Mouse (Mus musculus) bone marrow macrophage, adult 2 months (primary cell): ENCODE results near the gene Fam222b.

Experiments used
- CTCF ChIP-seq: IDR thresholded peaks from 2 replicates; pipeline ENCODE4 v1.5.1; 2012; ENCODE audit warnings: low read depth, mild to moderate bottlenecking, low read length, moderate library complexity
- POLR2A ChIP-seq: IDR thresholded peaks from 2 replicates; pipeline ENCODE4 v1.6.1; 2012; ENCODE audit warnings: mild to moderate bottlenecking, low read depth, low read length, borderline replicate concordance

DNA sequence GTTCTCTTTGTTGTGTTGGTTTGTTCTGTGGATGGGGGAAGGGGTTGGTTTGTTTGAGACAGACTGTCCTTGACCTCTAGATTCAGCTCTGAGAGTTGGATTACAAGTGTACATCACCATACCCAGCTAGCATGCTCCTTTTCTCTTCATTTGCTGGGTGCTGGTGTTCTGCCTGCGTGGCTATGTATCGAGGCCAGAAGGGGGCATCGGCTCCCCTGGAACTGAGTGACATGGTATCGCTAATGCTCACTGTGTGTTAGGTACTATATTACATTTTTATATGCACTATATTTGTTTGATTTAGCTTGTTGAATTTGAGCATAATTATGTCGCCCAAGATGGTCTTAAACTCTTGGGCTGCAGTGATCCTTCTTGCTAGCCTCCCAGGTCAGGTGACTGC, 51.7 kb downstream of the Fam222b start:
- TF ChIP-seq CTCF (no peak), POLR2A (no peak)
